Mouse (Mus musculus): Measurements from ENCODE around the gene Iqub.

The Iqub gene

DNA sequence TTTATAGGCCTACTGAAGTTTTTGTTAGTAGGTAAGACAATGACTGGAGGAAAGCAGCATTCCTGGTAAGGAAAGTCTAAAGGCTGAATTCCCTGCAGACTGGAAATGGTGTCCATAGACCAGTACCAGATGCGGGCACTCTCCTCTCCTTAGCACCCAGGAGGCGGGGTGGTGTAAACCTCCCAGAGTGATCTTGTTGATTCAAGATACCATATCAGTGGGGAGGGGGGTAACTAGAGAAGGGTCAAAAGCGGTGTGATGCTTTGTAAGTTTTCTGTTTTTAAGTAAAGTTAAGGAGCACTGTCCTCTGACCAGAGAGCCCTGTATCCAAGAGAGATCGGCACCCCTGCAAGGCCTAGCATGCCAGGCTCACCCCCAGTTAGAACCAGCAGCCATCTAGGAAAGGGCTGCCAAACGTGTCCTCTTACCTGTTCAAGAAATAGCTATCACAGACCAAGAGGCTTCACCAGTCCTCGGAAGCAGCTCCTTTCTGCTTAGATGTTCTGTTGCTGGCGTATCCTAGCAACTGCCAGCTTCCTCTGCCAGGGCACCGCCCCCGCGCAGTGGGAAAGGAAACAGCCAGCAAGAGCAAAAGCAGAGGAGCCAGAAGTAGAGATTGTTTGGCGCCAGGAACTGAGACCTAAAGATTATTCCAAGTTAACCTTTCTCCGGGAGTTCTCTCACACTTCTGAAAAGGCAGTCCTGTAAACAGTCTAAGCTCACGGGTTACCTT is at the start of gene Iqub:
Gene Iqub, minus strand, starts transcription at position 516 of the 733 bp plus-strand sequence.
- DNase-seq (ENCODE audit: low read depth) = peak; percentile 75

DNA sequence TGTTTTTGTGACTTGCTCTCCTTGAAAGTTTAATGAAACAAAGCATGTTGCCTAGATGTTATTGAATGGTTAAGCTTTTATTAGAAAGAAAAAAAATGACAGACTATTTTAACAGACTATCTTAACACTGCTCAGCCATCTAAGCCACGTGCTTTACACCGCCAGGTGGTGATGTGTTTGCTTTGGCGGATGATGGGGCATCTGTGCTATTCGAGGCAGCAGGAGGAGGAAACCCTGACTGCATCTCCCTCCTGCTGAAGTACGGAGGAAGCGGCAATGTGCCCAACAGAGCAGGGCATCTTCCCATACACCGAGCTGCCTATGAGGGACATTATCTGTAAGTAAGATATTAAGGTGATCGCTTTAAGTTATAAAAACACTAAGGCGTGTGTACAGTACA is 49.2 kb upstream of the Iqub start:
- no peak for DNase-seq (ENCODE audit: low read depth)

DNA sequence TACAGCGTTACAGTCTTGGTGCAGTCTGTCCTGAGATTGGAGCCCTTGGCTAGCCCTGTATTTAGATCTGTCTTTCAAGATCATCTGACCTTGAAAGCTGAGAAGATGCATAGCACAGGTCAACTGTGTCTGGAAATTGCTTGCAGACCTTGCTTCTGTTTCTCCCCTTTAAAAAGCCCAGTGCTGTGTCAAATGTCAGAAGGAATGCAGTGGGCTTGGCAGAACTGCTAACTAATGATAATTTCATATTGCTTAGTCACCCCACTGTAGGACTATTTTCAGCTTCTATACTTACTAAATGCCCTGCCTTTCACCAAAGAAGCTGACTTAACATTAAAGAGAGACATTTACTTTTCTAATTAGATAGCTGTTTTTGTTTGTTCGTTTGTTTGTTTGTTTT is 40.6 kb upstream of the Iqub start:
- DNase-seq (ENCODE audit: low read depth) = no peak

- DNase-seq (ENCODE audit: low read depth) = no peak
Measured at GRCm38 (mm10) chr6:24554427-24555086, 39.7 kb upstream of the Iqub start.

DNA sequence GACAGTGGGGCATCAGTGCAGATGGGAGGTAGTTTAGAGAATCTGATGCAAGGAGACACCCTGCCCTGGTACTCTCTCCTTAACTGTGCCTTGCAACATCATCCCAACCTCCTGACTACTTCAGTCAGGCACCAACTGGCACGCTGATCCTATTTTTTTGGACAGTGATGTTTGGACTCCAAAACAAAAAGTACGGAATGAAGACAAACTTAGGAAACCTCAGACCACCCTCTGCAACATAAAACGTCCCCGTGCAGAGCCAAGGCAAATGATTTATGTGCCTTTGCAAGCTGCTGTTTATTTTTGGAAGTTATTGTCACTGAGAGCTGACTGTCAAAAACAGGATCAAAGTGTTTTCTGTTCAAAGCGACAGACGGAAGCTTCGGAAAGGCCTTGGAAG is 37.2 kb upstream of the Iqub start:
- DNase-seq (ENCODE audit: low read depth) = no peak

GRCm38 (mm10) chr6:24549801-24550200 is 34.9 kb upstream of the Iqub start:
- DNase-seq (ENCODE audit: low read depth) = no peak

- DNase-seq (ENCODE audit: low read depth) = no peak
Measured at GRCm38 (mm10) chr6:24546716-24547420, 32.0 kb upstream of the Iqub start.

DNA sequence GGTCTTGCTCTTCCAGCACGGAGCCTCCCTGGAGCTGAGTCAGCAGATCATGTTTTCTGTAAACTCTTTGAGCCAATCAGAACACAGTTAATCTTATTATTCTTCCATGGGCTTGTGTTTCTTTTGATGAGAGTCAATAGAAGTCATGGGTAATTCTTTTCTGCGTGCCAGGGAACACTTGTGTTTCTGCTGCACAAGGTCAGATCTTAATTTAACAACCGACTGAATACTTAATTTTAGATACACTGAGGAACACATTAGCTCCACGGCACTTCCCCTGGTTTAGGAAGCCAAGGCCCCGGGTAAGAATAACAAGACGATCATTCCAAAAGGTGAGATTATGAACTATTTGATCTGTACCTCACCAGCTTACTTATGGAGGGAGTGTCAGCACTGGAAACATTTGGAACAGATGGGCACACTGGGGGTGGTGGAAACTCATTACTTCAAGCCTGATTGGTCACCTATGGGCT is 28.3 kb upstream of the Iqub start:
- DNase-seq (ENCODE audit: low read depth) = no peak

DNA sequence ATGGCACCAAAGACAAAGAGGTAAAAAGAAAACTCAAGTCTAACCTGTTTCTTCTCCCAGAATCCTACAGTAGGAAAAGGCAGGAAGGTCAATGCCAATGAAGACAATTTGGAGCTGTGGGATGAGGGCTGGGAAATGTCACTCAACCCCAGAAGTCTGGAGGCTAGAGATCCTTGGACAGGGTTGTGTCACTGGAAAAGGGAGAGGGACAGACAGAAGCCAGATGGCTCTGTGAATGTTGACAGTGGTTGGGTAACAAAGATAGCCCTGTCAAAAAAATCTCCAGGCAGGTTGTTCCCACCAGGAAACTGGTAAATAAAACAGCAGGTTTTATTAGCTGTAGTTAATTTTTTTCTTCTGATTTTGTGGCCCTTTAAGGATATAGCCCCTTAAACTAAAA is 27.5 kb upstream of the Iqub start:
- DNase-seq (ENCODE audit: low read depth) = no peak

DNA sequence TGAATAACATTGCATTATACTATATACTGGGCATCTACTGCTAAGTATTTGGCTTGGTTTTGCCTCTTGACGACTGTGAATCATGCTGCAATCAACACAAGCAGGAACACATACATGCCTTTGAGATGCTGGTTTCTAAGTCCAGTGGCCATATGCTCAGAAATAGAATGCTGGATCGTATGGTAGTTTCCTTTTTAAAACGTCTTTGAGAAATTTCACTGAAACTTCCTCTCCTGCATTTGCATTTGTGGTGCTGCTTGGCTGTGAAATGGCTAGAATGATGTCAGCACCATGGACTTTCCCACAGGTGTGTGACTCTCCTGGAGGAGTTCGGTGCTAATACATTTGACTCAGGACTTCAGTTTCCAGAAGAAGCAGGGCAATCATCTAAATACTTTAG is 25.2 kb upstream of the Iqub start:
- DNase-seq (ENCODE audit: low read depth) = no peak

DNA sequence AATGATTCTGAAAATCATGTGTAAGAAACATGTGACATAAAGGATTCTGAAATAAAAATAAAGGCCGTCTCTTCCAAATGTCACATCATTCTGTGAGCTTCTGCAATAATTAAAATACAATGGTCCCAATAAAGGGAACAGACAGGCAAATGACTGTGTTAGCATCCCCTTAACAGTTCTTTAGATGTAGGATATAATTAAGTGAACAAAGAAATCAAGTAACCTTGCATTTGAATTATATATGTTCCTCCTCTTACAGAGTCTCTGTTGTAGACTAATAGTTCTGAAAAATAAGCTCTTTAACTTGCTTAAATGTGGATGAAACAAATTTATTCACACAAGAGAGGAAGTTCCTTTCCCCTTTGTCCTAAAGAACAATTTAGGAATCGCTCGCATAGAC is 23.6 kb upstream of the Iqub start:
- no peak for DNase-seq (ENCODE audit: low read depth)

DNA sequence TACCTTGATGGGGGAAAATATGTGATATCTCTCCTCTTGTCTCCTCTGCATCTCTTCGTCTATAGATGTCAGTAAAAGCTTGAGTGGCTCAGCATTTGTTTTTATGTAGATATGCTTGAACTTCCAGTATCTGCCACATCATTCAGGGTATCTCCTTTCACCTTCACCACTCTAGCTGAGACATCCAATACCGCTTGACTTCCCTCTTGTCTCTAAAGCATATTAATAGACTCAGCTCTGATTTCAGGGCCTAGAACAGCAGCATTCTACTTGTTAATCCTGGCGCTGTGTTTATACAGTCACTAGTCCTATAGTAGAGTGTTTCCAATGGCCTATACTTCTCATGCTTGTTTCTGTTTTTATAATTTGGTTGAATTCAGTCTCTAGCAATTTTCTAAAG is 17.9 kb upstream of the Iqub start:
- no peak for DNase-seq (ENCODE audit: low read depth)

GRCm38 (mm10) chr6:24530711-24531420 is 16.0 kb upstream of the Iqub start:
- no peak for DNase-seq (ENCODE audit: low read depth)

DNA sequence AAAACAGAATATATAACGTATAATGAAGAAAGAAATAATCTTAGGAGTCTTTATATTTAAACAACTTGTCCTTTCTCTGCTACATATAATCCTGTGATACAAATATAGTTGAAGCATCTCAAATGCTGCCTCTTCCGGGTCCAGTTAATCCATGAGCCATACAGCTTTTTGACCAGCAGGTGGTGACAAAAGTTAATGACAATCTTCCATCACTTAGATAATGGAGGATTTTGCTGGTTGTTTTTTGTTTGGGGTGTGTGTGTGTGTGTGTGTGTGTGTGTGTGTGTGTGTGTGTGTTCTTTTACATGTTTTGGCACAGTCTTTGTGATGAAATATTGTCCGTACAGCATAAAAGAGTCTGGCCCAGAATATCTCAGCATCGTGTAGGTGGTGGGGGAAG is 15.3 kb upstream of the Iqub start:
- peak; percentile 81 for DNase-seq (ENCODE audit: low read depth)

DNA sequence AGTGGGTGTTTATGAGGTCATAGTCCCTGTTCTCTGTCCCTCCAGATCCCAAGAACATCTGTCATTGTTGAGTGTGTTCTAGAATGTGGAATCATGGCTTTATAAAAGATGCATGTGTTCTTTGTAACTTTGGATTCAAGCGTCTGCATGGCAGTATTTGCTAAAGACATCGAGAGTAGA is 13.1 kb upstream of the Iqub start, which contains the start of gene Asb15:
Gene Asb15, plus strand, starts transcription at position 81 of the 180 bp plus-strand sequence.
- no peak for DNase-seq (ENCODE audit: low read depth)

GRCm38 (mm10) chr6:24527155-24528063 is 12.5 kb upstream of the Iqub start, which contains the start of gene Ndufa5:
TSS of gene Ndufa5 (minus strand) at chr6:24528013.
- peak; percentile 98 for DNase-seq (ENCODE audit: low read depth)

- DNase-seq (ENCODE audit: low read depth) = no peak
Measured at GRCm38 (mm10) chr6:24525705-24526104, 10.8 kb upstream of the Iqub start.

GRCm38 (mm10) chr6:24516197-24516596 is 1.3 kb upstream of the Iqub start:
- peak; percentile 56 for DNase-seq (ENCODE audit: low read depth)

- DNase-seq (ENCODE audit: low read depth) = no peak
Measured at GRCm38 (mm10) chr6:24504141-24504540, 10.7 kb downstream of the Iqub start.

- peak; percentile 35 for DNase-seq (ENCODE audit: low read depth)
Measured at GRCm38 (mm10) chr6:24490341-24490740, 24.5 kb downstream of the Iqub start.

- no peak for DNase-seq (ENCODE audit: low read depth)
Measured at GRCm38 (mm10) chr6:24486530-24486929, 28.3 kb downstream of the Iqub start.

All from naive thymus-derived CD4-positive, alpha-beta T cell, adult 2 months (primary cell).